Comparison of ENCODE assay signal across 17 mouse cellular contexts in genomic region chr4:31943045-31943444, GRCm38 (mm10).
"Had no signal": no experiment of that assay in that cellular context is flagged by ENCODE, and none has a peak within 500 bp of the region (broad histone marks: within the 10 kb centered on the region; RNA-seq: fewer than 3 reads in every experiment).

No protein-coding gene starts in this region.

- DNase-seq: retina, postnatal 1 day; right cerebral cortex, adult 18-20 months; right cerebral cortex, postnatal 14 days; right cerebral cortex, postnatal 25 days; right cerebral cortex, postnatal 4 days; spleen, adult 18-20 months; thymus, adult 18-20 months; thymus, adult 2 months; thymus, postnatal 14 days; thymus, postnatal 25 days; thymus, postnatal 36 days; thymus, postnatal 4 days had no signal

- H3K36me3 ChIP-seq: neural tube, embryonic 12.5 days; neural tube, embryonic 13.5 days; neural tube, embryonic 15.5 days; stomach, embryonic 15.5 days had no signal

- H3K9ac ChIP-seq: neural tube, embryonic 12.5 days; neural tube, embryonic 13.5 days; neural tube, embryonic 15.5 days; stomach, embryonic 15.5 days had no signal

- H3K27me3 ChIP-seq: neural tube, embryonic 12.5 days; neural tube, embryonic 15.5 days; stomach, embryonic 15.5 days had no signal

- H3K4me3 ChIP-seq: neural tube, embryonic 12.5 days; neural tube, embryonic 13.5 days; neural tube, embryonic 15.5 days; stomach, embryonic 15.5 days had no signal

- H3K4me1 ChIP-seq: neural tube, embryonic 12.5 days; stomach, embryonic 15.5 days had no signal

- H3K27ac ChIP-seq: neural tube, embryonic 12.5 days; neural tube, embryonic 13.5 days; neural tube, embryonic 15.5 days; stomach, embryonic 15.5 days; stomach, postnatal 0 days had no signal

- H3K4me2 ChIP-seq: neural tube, embryonic 12.5 days; neural tube, embryonic 13.5 days; neural tube, embryonic 15.5 days; stomach, embryonic 15.5 days had no signal

- H3K9me3 ChIP-seq: neural tube, embryonic 12.5 days; neural tube, embryonic 13.5 days; neural tube, embryonic 15.5 days; stomach, embryonic 15.5 days had no signal
